Mouse (Mus musculus) kidney, adult 9 months (tissue): ENCODE results near the gene St3gal3.

ENCODE experiments used
- DNase-seq: peaks from one replicate; pipeline ENCODE4 v3.0.0; 2022

Gene St3gal3

GRCm38 (mm10) chr4:117887920-117888319 is 246.8 kb downstream of the St3gal3 start:
- DNase-seq = no peak

GRCm38 (mm10) chr4:117887133-117887532 is 247.6 kb downstream of the St3gal3 start, which contains the start of gene Atp6v0b:
Gene Atp6v0b (minus strand): TSS chr4:117887333.
- peak; percentile 96 for DNase-seq

GRCm38 (mm10) chr4:117886644-117887043 is 248.1 kb downstream of the St3gal3 start:
- DNase-seq = peak; percentile 42

- DNase-seq = no peak
Measured at GRCm38 (mm10) chr4:117885994-117886393, 248.7 kb downstream of the St3gal3 start.

GRCm38 (mm10) chr4:117885093-117885492 is 249.6 kb downstream of the St3gal3 start:
- no peak for DNase-seq

- DNase-seq = no peak
Measured at GRCm38 (mm10) chr4:117884146-117884545, 250.6 kb downstream of the St3gal3 start.

GRCm38 (mm10) chr4:117882701-117883691 is 251.7 kb downstream of the St3gal3 start, which contains the start of gene B4galt2:
Gene B4galt2 (minus strand): TSS chr4:117883487.
- DNase-seq = peak; percentile 28
